Mouse (Mus musculus) ES-E14 (cell line): ENCODE measurements around the gene Csnk2b. TPM values are rescaled to one million over a fixed set of nuclear protein-coding genes. Genes with fewer than 3 reads are reported as not detected.

Experiments used
- DNase-seq: peaks from one replicate; pipeline ENCODE4 v3.0.0-alpha.2; 2013; ENCODE audit warnings: low read depth, low spot score
- H3K27ac ChIP-seq: 2 replicates; pipeline ENCODE4 v1.5.1; 2012; ENCODE audit warnings: low read depth, mild to moderate bottlenecking, low read length, moderate library complexity, mixed read lengths; ENCODE audit not compliant: poor library complexity, insufficient read depth, severe bottlenecking
- H3K36me3 ChIP-seq: 2 replicates; pipeline ENCODE4 v1.6.1; 2012; ENCODE audit warnings: mild to moderate bottlenecking, low read length, moderate library complexity, mixed read lengths; ENCODE audit not compliant: control insufficient read depth, poor library complexity, insufficient read depth, severe bottlenecking
- H3K4me1 ChIP-seq, 2 experiments: fragments of 150-350 bp in 1 of 2; sonication (generic) in 1 of 2; 2 replicates each; pipeline ENCODE4 v1.6.1; 2012; ENCODE audit warnings: low read length in 2 of 2, mild to moderate bottlenecking in 1 of 2, mixed read lengths in 1 of 2; ENCODE audit not compliant: control insufficient read depth in 2 of 2, insufficient read depth in 2 of 2, poor library complexity in 1 of 2
- H3K4me3 ChIP-seq, 2 experiments: fragments of 150-350 bp in 1 of 2; sonication (generic) in 1 of 2; 2 replicates each; pipeline ENCODE4 v1.5.1; 2012; ENCODE audit warnings: low read length in 2 of 2, low read depth in 1 of 2, mild to moderate bottlenecking in 1 of 2, mixed read lengths in 1 of 2; ENCODE audit not compliant: insufficient read depth in 1 of 2, poor library complexity in 1 of 2, severe bottlenecking in 1 of 2
- H3K9ac ChIP-seq: 2 replicates; pipeline ENCODE4 v1.6.1; 2012; ENCODE audit warnings: low read depth, mild to moderate bottlenecking, low read length, mixed read lengths; ENCODE audit not compliant: poor library complexity, insufficient read depth, severe bottlenecking
- H3K9me3 ChIP-seq: fragments of 150-350 bp; sonication (generic); 2 replicates; pipeline ENCODE4 v1.6.1; 2012; ENCODE audit warnings: low read depth, mild to moderate bottlenecking, low read length; ENCODE audit not compliant: control insufficient read depth, insufficient read depth
- CHD2 ChIP-seq: IDR thresholded peaks from 2 replicates; pipeline ENCODE4 v1.6.1; 2014; ENCODE audit warnings: mild to moderate bottlenecking, low read depth, low read length, inconsistent platforms
- HCFC1 ChIP-seq: IDR thresholded peaks from 2 replicates; pipeline ENCODE4 v1.6.1; 2012; ENCODE audit warnings: low read length, inconsistent platforms, borderline replicate concordance; ENCODE audit not compliant: insufficient read depth
- MAFK ChIP-seq: IDR thresholded peaks from 2 replicates; pipeline ENCODE4 v1.6.1; 2014; ENCODE audit warnings: mild to moderate bottlenecking, low read depth, low read length, inconsistent platforms; ENCODE audit not compliant: insufficient read depth
- ZC3H11A ChIP-seq: IDR thresholded peaks from 2 replicates; pipeline ENCODE4 v1.6.1; 2012; ENCODE audit warnings: low read depth, mild to moderate bottlenecking, inconsistent platforms, low read length, borderline replicate concordance
- ZNF384 ChIP-seq: IDR thresholded peaks from 2 replicates; pipeline ENCODE4 v1.6.1; 2012; ENCODE audit warnings: low read depth, low read length, inconsistent platforms
- in situ Hi-C, 2 experiments: fragments of 600-800 bp; cut with MboI; formaldehyde crosslinking; loops; one replicate each; pipeline ENCODE4 v1.15.1; 2025; ENCODE audit warnings: low sequenced_read_pairs in 2 of 2, inconsistent platforms in 1 of 2; ENCODE audit not compliant: unreplicated experiment in 2 of 2
- total RNA-seq: library from RNA; depleted of rRNA; stranded (reverse); fragments of 300-350 nt; gene quantifications from 2 replicates; pipeline ENCODE4 v1.2.3, GENCODE M21; 2012

Csnk2b gene
- total RNA-seq, 1 experiment = 98.6 TPM

DNA sequence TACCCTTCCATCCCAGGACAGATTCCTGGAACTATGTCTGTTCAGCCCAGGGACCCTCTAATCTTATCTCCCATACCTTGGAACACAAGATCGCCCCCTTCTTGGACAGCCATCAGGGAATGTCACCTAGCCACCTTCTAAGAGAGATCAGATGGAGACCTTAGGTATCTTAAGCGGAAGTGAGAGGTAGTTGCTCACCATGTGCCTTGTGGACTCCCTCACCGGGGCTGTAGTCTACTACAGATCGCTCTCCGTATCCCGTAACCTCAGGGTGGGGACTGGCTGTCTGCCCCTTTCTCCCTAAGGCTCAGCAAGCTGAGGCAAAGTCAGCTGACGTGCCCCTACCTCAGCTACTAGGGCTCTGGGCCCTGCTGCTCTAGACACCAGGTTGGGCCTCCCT is 17.8 kb downstream of the Csnk2b start:
- no peak for DNase-seq
- H3K36me3 ChIP-seq = peaks cover 14% of the 10 kb centered on the region; the same call in 1 of the 2 replicates

DNA sequence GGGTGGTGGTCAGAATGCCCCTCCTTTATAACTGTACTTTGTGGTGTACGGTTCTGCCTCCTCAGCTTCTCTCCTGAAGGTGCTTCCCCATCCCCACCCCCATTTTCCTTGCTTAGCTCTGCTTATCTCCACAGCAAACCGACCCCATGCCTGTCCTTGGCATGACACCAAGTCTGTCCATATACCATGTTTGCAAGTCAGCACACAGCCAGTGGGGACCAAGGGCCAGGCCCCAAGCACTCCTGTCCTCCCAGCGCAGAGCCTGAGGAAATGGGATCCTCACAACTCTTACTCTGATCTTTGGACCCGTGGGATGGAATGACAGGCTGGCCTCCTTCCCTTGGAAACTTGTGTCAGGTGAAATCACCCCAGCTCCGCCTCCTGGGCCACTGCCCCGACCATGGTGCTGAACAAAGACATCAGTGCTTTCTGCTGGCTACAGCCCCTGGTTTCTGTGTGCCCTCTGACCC is 18.6 kb downstream of the Csnk2b start:
- Histone ChIP-seq H3K9ac (no peak overlapping the region), H3K9me3 (no peaks in the 10 kb centered on the region), H3K36me3 (peaks cover 18% of the 10 kb centered on the region; the same call in 1 of the 2 replicates), H3K4me3 (no peak overlapping the region), H3K4me1 (peaks cover 0 to 9% of the 10 kb centered on the region in 2 experiments; a peak in 1 of 4 replicates), H3K27ac (no peak overlapping the region)
- in situ Hi-C loops = loop anchor here in 1 of 2 experiments (25.0 kb wide), 1 partner anchor 91 kb away; the partner anchor contains the start of genes Vars and Vwa7
- TF ChIP-seq ZC3H11A = no peak
- TF ChIP-seq CHD2 = no peak
- TF ChIP-seq HCFC1 = no peak
- no peak for TF ChIP-seq ZNF384
- no peak for TF ChIP-seq MAFK
- no peak for DNase-seq

More for the DNA sequence above, 17.8 kb downstream of the Csnk2b start:
- Histone ChIP-seq H3K4me1 (peaks cover 0 to 9% of the 10 kb centered on the region in 2 experiments; a peak in 1 of 4 replicates), H3K9ac (no peak overlapping the region), H3K9me3 (no peaks in the 10 kb centered on the region), H3K27ac (no peak overlapping the region), H3K4me3 (no peak overlapping the region)
- in situ Hi-C loops = loop anchor here in 1 of 2 experiments (25.0 kb wide), 1 partner anchor 92 kb away; the partner anchor contains the start of genes Vars and Vwa7
- TF ChIP-seq CHD2 (no peak), ZNF384 (no peak), ZC3H11A (no peak)

DNA sequence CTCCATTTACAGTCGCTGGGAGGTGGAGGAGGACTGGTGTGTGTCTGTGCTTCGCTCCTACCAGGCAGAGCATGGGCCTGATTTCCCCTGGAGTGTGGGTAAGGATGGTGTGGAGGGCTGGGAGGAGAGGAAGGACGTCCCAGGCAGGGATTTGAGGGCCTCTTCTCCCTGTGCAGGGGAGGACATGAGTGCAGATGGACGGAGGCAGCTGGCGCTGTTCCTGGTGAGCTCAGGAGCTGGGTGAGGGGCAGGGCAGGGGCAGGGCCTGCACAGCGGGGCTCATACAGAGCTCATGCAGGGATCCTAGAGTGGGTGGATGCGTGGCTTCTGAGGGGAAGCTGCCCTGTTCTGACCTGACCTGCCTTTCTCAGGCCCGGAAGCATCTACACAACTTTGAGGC is 19.6 kb downstream of the Csnk2b start:
- no peak for DNase-seq
- peaks cover 18% of the 10 kb centered on the region; the same call in 1 of the 2 replicates for H3K36me3 ChIP-seq
- TF ChIP-seq CHD2 (no peak), ZC3H11A (no peak), MAFK (no peak), ZNF384 (no peak), HCFC1 (no peak)
- H3K4me3 ChIP-seq = no peak overlapping the region
- H3K4me1 ChIP-seq = peaks cover 0 to 9% of the 10 kb centered on the region in 2 experiments; a peak in 1 of 4 replicates
- H3K27ac ChIP-seq = no peak overlapping the region
- no peaks in the 10 kb centered on the region for H3K9me3 ChIP-seq
- in situ Hi-C loops = loop anchor here in 1 of 2 experiments (25.0 kb wide), 1 partner anchor 90 kb away; the partner anchor contains the start of genes Vars and Vwa7
- H3K9ac ChIP-seq = no peak overlapping the region

DNA sequence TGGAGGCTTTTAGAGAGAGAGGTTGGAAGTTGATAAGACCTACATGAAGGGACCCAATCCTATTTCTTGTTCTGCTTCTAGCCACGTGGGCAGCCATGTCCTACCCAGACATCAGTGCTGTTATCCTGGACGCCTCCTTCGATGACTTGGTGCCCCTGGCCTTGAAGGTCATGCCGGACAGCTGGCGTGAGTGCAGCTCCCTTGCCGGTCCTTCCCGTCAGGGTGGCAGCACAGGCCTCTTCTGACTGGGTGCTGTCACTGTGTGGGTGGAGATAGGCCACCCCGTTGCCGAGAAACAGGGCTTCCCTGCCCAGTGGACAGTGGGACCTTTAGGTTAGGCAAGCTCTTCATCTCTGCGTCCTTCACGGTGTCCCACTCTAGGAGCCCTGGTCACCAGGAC is 20.7 kb downstream of the Csnk2b start:
- Histone ChIP-seq H3K9ac (no peak overlapping the region), H3K4me3 (no peak overlapping the region), H3K27ac (no peak overlapping the region), H3K4me1 (peaks cover 0 to 9% of the 10 kb centered on the region in 2 experiments; a peak in 1 of 4 replicates), H3K9me3 (no peaks in the 10 kb centered on the region), H3K36me3 (peaks cover 20% of the 10 kb centered on the region; the same call in 1 of the 2 replicates)
- no peak for TF ChIP-seq CHD2
- TF ChIP-seq ZC3H11A = no peak
- no peak for TF ChIP-seq HCFC1
- TF ChIP-seq ZNF384 = no peak
- TF ChIP-seq MAFK = no peak
- no peak for DNase-seq
- in situ Hi-C loops = loop anchor here in 1 of 2 experiments (25.0 kb wide), 1 partner anchor 89 kb away; the partner anchor contains the start of genes Vars and Vwa7

DNA sequence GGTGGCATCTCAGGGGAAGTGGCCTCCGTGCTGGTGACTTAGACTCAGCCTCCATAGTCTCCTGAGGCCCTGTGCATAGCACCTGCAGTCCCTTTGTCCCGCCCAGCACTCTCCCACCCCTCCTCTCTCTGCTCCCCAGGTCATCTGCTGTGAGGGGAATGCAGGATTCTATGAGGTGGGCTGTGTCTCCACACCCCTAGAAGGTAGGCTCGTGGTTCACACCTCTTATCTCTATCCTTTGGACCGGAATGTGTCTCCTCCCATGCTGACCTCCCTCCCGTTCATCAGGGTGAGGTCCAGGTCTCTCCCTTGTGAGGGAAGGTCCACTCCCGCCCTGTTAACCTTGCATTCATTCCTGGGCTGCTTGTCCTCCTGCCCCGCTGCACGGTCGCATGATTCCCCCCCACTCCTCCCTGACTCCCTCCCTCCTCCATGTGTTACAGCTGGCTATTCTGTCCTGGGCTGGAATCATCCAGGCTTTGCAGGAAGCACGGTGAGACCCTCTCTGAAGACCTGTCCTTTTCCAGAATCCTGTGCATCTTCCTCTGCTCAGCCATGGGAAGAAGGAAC is 21.6 kb downstream of the Csnk2b start:
- peaks cover 22% of the 10 kb centered on the region; the same call in 1 of the 2 replicates for H3K36me3 ChIP-seq
- TF ChIP-seq MAFK (no peak), CHD2 (no peak), HCFC1 (no peak), ZNF384 (no peak), ZC3H11A (no peak)
- H3K4me1 ChIP-seq = peaks cover 0 to 6% of the 10 kb centered on the region in 2 experiments; a peak in 1 of 4 replicates
- DNase-seq = no peak
- in situ Hi-C loops = loop anchor here in 1 of 2 experiments (25.0 kb wide), 1 partner anchor 88 kb away; the partner anchor contains the start of genes Vars and Vwa7
- H3K9ac ChIP-seq = no peak overlapping the region
- no peak overlapping the region for H3K27ac ChIP-seq
- H3K9me3 ChIP-seq = no peaks in the 10 kb centered on the region
- H3K4me3 ChIP-seq = no peak overlapping the region; a peak in 1 of 4 replicates
